Mouse (Mus musculus): Measurements from ENCODE around the gene Cxcr1. TPM values are rescaled to one million over a fixed set of nuclear protein-coding genes. Genes with fewer than 3 reads are reported as not detected.

The Cxcr1 gene
- polyA plus RNA-seq, 1 experiment from 2014 or later = not detected

- no peaks in the 10 kb centered on the region for H3K27me3 ChIP-seq (ENCODE audit: control insufficient read depth, insufficient read depth, low read length)
- DNase-seq (ENCODE audit: low spot score) (no peak), ATAC-seq (ENCODE audit: insufficient number of reproducible peaks, low FRiP score, low TSS enrichment, low read depth) (no peak)
- no peak overlapping the region for H3K9ac ChIP-seq (ENCODE audit: low read length)
- H3K4me2 ChIP-seq (ENCODE audit: low read depth, severe bottlenecking) = no peak overlapping the region
- no peak overlapping the region for H3K27ac ChIP-seq (replicated peaks; ENCODE audit: low read depth, low read length)
- H3K36me3 ChIP-seq (ENCODE audit: control insufficient read depth, insufficient read depth, low read length) = no peaks in the 10 kb centered on the region
- no peaks in the 10 kb centered on the region for H3K9me3 ChIP-seq (ENCODE audit: control insufficient read depth, low read length)
- 42% methylated on average over 2 of the region's 2 CpGs for WGBS
- H3K4me3 ChIP-seq (ENCODE audit: low read depth, low read length) = no peak overlapping the region
- no peaks in the 10 kb centered on the region for H3K4me1 ChIP-seq (ENCODE audit: control insufficient read depth, insufficient read depth, low read length)
Measured at GRCm38 (mm10) chr1:74183006-74183405, 11.4 kb downstream of the Cxcr1 start.

- ATAC-seq (ENCODE audit: insufficient number of reproducible peaks, low FRiP score, low TSS enrichment, low read depth) (no peak), DNase-seq (ENCODE audit: low spot score) (no peak)
- H3K9me3 ChIP-seq (ENCODE audit: control insufficient read depth, low read length) = no peaks in the 10 kb centered on the region
- H3K4me3 ChIP-seq (ENCODE audit: low read depth, low read length) = no peak overlapping the region
- no peaks in the 10 kb centered on the region for H3K27me3 ChIP-seq (ENCODE audit: control insufficient read depth, insufficient read depth, low read length)
- H3K9ac ChIP-seq (ENCODE audit: low read length) = no peak overlapping the region
- no peaks in the 10 kb centered on the region for H3K36me3 ChIP-seq (ENCODE audit: control insufficient read depth, insufficient read depth, low read length)
- H3K27ac ChIP-seq (replicated peaks; ENCODE audit: low read depth, low read length) = no peak overlapping the region
- no peak overlapping the region for H3K4me2 ChIP-seq (ENCODE audit: low read depth, severe bottlenecking)
- 63% methylated on average over 2 of the region's 2 CpGs for WGBS
- H3K4me1 ChIP-seq (ENCODE audit: control insufficient read depth, insufficient read depth, low read length) = no peaks in the 10 kb centered on the region
Measured at GRCm38 (mm10) chr1:74181462-74181861, 13.0 kb downstream of the Cxcr1 start.

- H3K4me3 ChIP-seq (ENCODE audit: low read depth, low read length) = no peak overlapping the region
- no peaks in the 10 kb centered on the region for H3K36me3 ChIP-seq (ENCODE audit: control insufficient read depth, insufficient read depth, low read length)
- H3K4me1 ChIP-seq (ENCODE audit: control insufficient read depth, insufficient read depth, low read length) = no peaks in the 10 kb centered on the region
- ATAC-seq (ENCODE audit: insufficient number of reproducible peaks, low FRiP score, low TSS enrichment, low read depth) (no peak), DNase-seq (ENCODE audit: low spot score) (no peak)
- WGBS = 53% methylated on average over 9 of the region's 9 CpGs
- H3K9ac ChIP-seq (ENCODE audit: low read length) = no peak overlapping the region
- no peaks in the 10 kb centered on the region for H3K27me3 ChIP-seq (ENCODE audit: control insufficient read depth, insufficient read depth, low read length)
- no peak overlapping the region for H3K27ac ChIP-seq (replicated peaks; ENCODE audit: low read depth, low read length)
- H3K9me3 ChIP-seq (ENCODE audit: control insufficient read depth, low read length) = no peaks in the 10 kb centered on the region
- H3K4me2 ChIP-seq (ENCODE audit: low read depth, severe bottlenecking) = no peak overlapping the region
Measured at GRCm38 (mm10) chr1:74179624-74180408, 14.6 kb downstream of the Cxcr1 start.

- Histone ChIP-seq H3K27ac (replicated peaks; ENCODE audit: low read depth, low read length) (no peak overlapping the region), H3K27me3 (ENCODE audit: control insufficient read depth, insufficient read depth, low read length) (no peaks in the 10 kb centered on the region), H3K4me3 (ENCODE audit: low read depth, low read length) (no peak overlapping the region), H3K9me3 (ENCODE audit: control insufficient read depth, low read length) (no peaks in the 10 kb centered on the region), H3K9ac (ENCODE audit: low read length) (no peak overlapping the region), H3K4me2 (ENCODE audit: low read depth, severe bottlenecking) (no peak overlapping the region), H3K4me1 (ENCODE audit: control insufficient read depth, insufficient read depth, low read length) (no peaks in the 10 kb centered on the region), H3K36me3 (ENCODE audit: control insufficient read depth, insufficient read depth, low read length) (no peaks in the 10 kb centered on the region)
- 88% methylated on average over 3 of the region's 3 CpGs for WGBS
- no peak for ATAC-seq (ENCODE audit: insufficient number of reproducible peaks, low FRiP score, low TSS enrichment, low read depth)
- DNase-seq (ENCODE audit: low spot score) = no peak
Measured at GRCm38 (mm10) chr1:74178618-74179017, 15.8 kb downstream of the Cxcr1 start.

GRCm38 (mm10) chr1:74175731-74176130 lies 18.7 kb downstream of the Cxcr1 start:
- ATAC-seq (ENCODE audit: insufficient number of reproducible peaks, low FRiP score, low TSS enrichment, low read depth) = no peak
- 77% methylated on average over 4 of the region's 4 CpGs for WGBS
- H3K9ac ChIP-seq (ENCODE audit: low read length) = no peak overlapping the region
- no peaks in the 10 kb centered on the region for H3K9me3 ChIP-seq (ENCODE audit: control insufficient read depth, low read length)
- H3K4me1 ChIP-seq (ENCODE audit: control insufficient read depth, insufficient read depth, low read length) = no peaks in the 10 kb centered on the region
- no peak overlapping the region for H3K4me3 ChIP-seq (ENCODE audit: low read depth, low read length)
- H3K36me3 ChIP-seq (ENCODE audit: control insufficient read depth, insufficient read depth, low read length) = no peaks in the 10 kb centered on the region
- H3K4me2 ChIP-seq (ENCODE audit: low read depth, severe bottlenecking) = no peak overlapping the region
- no peaks in the 10 kb centered on the region for H3K27me3 ChIP-seq (ENCODE audit: control insufficient read depth, insufficient read depth, low read length)
- DNase-seq (ENCODE audit: low spot score) = no peak
- H3K27ac ChIP-seq (replicated peaks; ENCODE audit: low read depth, low read length) = no peak overlapping the region

- no peaks in the 10 kb centered on the region for H3K27me3 ChIP-seq (ENCODE audit: control insufficient read depth, insufficient read depth, low read length)
- H3K4me1 ChIP-seq (ENCODE audit: control insufficient read depth, insufficient read depth, low read length) = no peaks in the 10 kb centered on the region
- H3K27ac ChIP-seq (replicated peaks; ENCODE audit: low read depth, low read length) = no peak overlapping the region
- H3K9ac ChIP-seq (ENCODE audit: low read length) = no peak overlapping the region
- no peak for ATAC-seq (ENCODE audit: insufficient number of reproducible peaks, low FRiP score, low TSS enrichment, low read depth)
- H3K4me3 ChIP-seq (ENCODE audit: low read depth, low read length) = no peak overlapping the region
- H3K36me3 ChIP-seq (ENCODE audit: control insufficient read depth, insufficient read depth, low read length) = no peaks in the 10 kb centered on the region
- no peak overlapping the region for H3K4me2 ChIP-seq (ENCODE audit: low read depth, severe bottlenecking)
- WGBS = 81% methylated on average over 3 of the region's 3 CpGs
- no peak for DNase-seq (ENCODE audit: low spot score)
- no peaks in the 10 kb centered on the region for H3K9me3 ChIP-seq (ENCODE audit: control insufficient read depth, low read length)
Measured at GRCm38 (mm10) chr1:74172722-74173121, 21.7 kb downstream of the Cxcr1 start.

GRCm38 (mm10) chr1:74169721-74170120 lies 24.7 kb downstream of the Cxcr1 start:
- DNase-seq (ENCODE audit: low spot score) (no peak), ATAC-seq (ENCODE audit: insufficient number of reproducible peaks, low FRiP score, low TSS enrichment, low read depth) (no peak)
- H3K4me3 ChIP-seq (ENCODE audit: low read depth, low read length) = no peak overlapping the region
- no peaks in the 10 kb centered on the region for H3K9me3 ChIP-seq (ENCODE audit: control insufficient read depth, low read length)
- H3K27me3 ChIP-seq (ENCODE audit: control insufficient read depth, insufficient read depth, low read length) = no peaks in the 10 kb centered on the region
- no peaks in the 10 kb centered on the region for H3K36me3 ChIP-seq (ENCODE audit: control insufficient read depth, insufficient read depth, low read length)
- H3K4me2 ChIP-seq (ENCODE audit: low read depth, severe bottlenecking) = no peak overlapping the region
- H3K9ac ChIP-seq (ENCODE audit: low read length) = no peak overlapping the region
- H3K4me1 ChIP-seq (ENCODE audit: control insufficient read depth, insufficient read depth, low read length) = no peaks in the 10 kb centered on the region
- no peak overlapping the region for H3K27ac ChIP-seq (replicated peaks; ENCODE audit: low read depth, low read length)
- WGBS = 89% methylated on average over 3 of the region's 3 CpGs

- 80% methylated on average over 5 of the region's 5 CpGs for WGBS
- H3K9me3 ChIP-seq (ENCODE audit: control insufficient read depth, low read length) = no peaks in the 10 kb centered on the region
- DNase-seq (ENCODE audit: low spot score) = no peak
Measured at GRCm38 (mm10) chr1:74167136-74167535, 27.3 kb downstream of the Cxcr1 start.

GRCm38 (mm10) chr1:74160036-74160435 lies 34.4 kb downstream of the Cxcr1 start:
- no peaks in the 10 kb centered on the region for H3K36me3 ChIP-seq (ENCODE audit: control insufficient read depth, insufficient read depth, low read length)
- H3K27me3 ChIP-seq (ENCODE audit: control insufficient read depth, insufficient read depth, low read length) = no peaks in the 10 kb centered on the region
- no peak overlapping the region for H3K4me3 ChIP-seq (ENCODE audit: low read depth, low read length)
- no peak overlapping the region for H3K27ac ChIP-seq (replicated peaks; ENCODE audit: low read depth, low read length)
- ATAC-seq (ENCODE audit: insufficient number of reproducible peaks, low FRiP score, low TSS enrichment, low read depth) = no peak
- H3K9ac ChIP-seq (ENCODE audit: low read length) = no peak overlapping the region
- DNase-seq (ENCODE audit: low spot score) = no peak
- WGBS = 73% methylated on average over 2 of the region's 2 CpGs
- no peaks in the 10 kb centered on the region for H3K9me3 ChIP-seq (ENCODE audit: control insufficient read depth, low read length)
- H3K4me2 ChIP-seq (ENCODE audit: low read depth, severe bottlenecking) = no peak overlapping the region
- H3K4me1 ChIP-seq (ENCODE audit: control insufficient read depth, insufficient read depth, low read length) = no peaks in the 10 kb centered on the region

More at GRCm38 (mm10) chr1:74167136-74167535, 27.3 kb downstream of the Cxcr1 start:
- Histone ChIP-seq H3K27ac (replicated peaks; ENCODE audit: low read depth, low read length) (no peak overlapping the region), H3K4me1 (ENCODE audit: control insufficient read depth, insufficient read depth, low read length) (no peaks in the 10 kb centered on the region), H3K36me3 (ENCODE audit: control insufficient read depth, insufficient read depth, low read length) (no peaks in the 10 kb centered on the region), H3K27me3 (ENCODE audit: control insufficient read depth, insufficient read depth, low read length) (no peaks in the 10 kb centered on the region), H3K9ac (ENCODE audit: low read length) (no peak overlapping the region), H3K4me3 (ENCODE audit: low read depth, low read length) (no peak overlapping the region), H3K4me2 (ENCODE audit: low read depth, severe bottlenecking) (no peak overlapping the region)
- ATAC-seq (ENCODE audit: insufficient number of reproducible peaks, low FRiP score, low TSS enrichment, low read depth) = no peak
